Mouse (Mus musculus) urinary bladder, postnatal 25 days (tissue): ENCODE measurements around the gene Dock4.

Experiments used
- DNase-seq: peaks from one replicate; pipeline ENCODE4 v3.0.0; 2022; ENCODE audit warnings: low spot score

Gene Dock4

DNA sequence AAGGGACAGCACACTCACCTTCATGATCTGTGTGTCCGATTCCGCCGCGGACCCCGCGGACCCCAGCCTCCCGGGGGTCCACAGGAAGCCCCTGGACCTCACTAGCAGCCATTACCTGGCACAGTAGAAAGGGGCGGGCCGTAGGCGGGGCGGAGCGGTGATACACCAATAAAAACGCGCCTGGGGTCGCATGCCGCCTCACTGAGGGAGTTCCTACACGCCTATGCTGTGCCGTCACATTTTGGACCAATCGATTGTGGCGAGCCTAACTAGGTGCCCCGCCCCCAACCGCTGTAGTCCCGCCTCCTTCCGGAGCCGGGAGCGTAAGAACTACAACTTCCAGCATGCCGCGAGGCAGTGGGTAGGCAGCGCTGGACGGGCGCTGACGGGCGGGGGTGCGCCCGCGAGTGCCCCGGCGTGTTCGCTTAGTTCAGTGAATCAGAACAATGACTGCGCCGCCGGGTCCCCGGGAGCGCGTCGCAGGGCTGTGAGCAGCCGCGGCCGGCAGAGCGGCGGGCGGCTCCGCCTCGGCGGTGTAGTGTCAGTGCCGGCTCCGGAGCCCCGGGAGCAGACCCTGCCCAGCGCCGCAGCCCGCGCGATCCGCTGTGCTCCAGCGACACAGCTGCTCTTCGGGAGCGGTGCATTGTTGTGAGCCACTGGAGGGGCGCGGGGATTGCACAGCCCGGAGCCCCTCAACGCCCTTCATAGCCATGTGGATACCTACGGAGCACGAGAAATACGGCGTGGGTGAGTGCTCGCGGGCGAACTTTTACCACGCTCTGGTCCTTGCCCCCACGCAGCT, at the start of gene Dock4, which contains the start of gene Zfp277:
TSS of gene Dock4 (plus strand) at position 305 of the 802 bp plus-strand sequence.
TSS of gene Zfp277 (minus strand) at position 255 of the 802 bp plus-strand sequence.
- DNase-seq: peak; percentile 95

DNA sequence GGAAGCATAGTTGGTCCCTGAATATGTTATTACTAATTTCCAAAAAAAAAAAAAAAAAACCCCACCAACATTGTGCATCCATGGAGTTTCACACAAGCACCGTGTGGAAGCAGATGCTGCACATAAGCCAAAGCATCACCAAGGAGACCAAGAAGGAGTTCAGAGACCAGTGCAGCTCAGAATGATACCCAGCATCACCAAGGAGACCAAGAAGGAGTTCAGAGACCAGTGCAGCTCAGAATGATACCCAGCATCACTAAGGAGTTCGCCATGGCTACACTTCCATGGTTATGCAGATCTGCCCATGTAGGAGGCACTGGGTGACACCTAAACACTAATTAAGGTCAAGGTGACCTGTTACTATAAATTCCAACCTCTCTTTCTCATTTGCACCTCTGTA, 46.8 kb upstream of the Dock4 start:
- DNase-seq: no peak

DNA sequence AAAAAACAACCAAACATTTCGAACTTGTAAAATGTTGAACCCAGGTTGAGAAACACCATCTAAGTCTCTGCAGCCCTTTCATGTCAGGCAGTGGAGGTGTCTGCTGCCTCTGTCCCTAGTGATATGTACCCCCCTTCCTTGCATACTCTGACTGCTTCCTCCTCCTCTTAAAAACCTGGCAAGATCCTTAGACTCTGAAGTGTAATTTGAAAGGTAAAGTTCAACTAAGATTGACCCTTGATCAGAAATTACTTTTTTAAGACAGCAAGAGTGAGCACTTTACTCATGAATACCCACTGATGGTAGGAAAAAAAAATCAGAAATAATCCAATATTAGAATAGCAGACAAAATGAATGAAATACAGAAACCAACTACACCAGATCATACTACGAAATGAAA, 46.4 kb upstream of the Dock4 start:
- no peak for DNase-seq

DNA sequence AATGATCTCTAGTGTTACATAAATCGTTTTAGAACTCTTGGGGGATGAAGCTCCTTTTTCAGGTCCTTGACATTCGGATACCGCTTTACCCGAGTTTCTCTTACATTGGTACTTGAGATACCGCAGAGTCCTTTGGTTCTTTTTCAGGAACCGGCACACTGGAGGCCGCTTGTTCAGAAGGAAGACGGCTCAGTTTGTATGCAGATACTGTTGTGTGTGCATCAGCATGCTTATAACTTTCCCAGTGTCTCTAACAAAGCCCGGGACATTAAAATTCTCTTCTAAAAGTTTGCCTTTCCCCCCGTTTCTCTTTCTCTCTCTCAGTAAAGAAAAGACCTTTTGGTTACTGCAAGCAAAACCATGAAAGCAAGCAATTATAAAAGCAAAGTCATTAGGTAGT, 45.9 kb upstream of the Dock4 start:
- no peak for DNase-seq

DNA sequence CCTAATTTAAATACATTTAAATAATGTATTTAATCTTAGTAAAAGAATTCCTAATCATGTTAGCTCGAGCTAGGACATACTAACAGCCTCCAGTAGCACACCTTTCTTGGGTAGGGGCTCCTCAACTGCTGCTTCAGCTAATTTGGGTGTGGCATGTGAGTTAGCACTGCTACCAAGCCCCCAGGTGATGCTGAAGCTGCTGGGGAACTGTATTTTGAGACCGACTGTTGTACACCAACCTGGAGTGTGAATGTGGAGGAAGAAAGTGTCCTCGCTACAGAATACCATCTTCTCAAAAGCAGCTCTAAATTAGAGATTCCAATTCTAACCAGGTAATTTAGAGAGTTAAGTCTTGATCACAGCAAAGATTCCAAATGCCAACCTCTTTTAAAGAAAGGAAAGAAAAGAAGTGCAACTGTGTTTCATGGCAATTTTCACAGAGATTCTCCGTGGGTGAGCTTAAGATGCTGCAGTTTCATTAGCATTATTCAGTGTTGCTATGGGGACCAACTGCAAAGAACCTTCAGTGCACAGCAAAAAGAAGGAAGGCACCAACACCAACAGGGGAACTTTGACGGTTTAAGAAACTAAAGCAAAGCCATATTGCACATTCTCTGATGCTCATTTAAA, 31.0 kb upstream of the Dock4 start:
- DNase-seq: no peak

DNA sequence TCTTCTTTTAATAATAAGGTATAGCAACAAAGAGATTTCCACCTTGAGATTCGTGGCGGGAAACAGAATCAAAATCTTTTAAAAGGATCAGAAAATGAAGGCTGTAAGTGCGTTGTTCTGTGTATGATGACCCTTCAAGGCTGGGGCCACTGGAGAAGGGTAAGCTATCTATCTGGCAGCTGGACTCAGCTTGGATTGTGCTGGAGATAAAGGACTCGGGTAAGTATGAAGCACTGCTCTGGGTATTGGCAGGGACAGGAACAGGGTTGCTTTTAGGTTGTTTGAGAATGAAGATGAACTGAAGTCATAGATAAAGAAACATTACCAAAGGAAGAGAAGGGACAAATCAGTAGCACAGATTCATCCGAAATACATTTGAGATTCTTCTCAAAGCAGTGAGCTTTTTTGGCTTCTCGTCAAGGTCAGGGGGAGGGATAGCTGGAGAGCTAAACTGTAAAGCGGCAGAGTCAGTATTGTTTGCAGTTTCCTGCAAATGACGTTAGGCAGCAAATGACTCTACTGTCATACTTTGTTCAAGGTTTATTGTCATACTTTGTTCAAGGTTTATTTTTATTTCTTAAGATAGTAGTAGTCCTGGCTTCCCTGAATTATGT, 30.3 kb upstream of the Dock4 start:
- DNase-seq: no peak

DNA sequence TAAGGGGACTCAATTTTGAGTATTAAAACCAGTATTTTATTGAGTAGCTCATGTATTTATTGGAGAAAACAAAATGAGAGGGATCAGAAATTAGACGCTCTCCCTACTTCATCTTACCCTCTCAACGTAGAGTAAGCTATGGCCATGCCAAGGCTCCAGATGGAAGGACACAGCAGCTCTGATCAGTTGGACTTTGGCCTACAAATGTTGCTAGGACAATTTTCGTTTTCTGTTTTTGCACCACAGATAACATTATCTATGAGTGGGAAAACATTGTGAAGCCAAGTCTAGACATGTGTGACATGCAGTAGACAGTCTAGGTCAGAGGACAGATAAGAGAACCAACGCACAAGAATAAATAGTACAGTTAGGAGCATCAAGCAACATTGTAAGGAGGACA, 28.5 kb upstream of the Dock4 start:
- DNase-seq: no peak

DNA sequence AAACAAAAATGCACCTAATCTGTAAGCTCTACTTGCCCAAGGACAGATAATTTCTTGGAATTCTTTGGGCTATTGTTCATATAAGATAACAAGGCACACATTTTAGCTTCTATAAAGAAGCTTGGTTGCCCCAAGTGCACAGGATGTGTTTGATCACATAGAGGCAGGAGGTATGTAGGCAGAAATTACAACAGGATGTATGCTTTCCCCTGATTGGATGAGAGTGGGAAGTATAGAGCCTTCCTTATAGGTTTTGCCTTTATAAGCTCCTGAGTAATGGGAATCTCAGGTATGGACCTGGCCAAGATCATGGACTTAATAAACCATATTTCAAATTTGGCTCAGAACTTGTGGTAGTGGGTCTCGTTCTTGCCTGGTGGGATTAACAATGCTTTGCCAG, 20.8 kb upstream of the Dock4 start:
- no peak for DNase-seq

DNA sequence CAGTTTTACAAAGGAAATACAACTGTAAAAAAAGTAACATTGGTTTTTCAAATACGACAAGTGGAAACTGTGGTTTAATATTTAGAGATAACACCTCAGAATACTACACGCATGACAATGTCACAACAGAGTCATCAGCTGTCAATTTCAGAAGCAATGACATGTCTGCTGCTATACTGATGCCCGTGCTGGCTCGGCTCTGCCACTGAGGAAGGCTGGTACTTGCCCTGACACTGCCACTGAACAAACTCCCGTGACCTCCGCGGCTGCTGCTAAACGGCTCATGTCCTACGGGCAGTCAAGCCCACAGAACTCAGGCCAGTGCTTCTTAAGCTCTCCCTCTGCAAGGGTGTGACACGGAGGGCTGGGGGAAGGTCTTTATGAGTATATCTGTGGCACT, 18.1 kb upstream of the Dock4 start:
- DNase-seq: no peak

DNA sequence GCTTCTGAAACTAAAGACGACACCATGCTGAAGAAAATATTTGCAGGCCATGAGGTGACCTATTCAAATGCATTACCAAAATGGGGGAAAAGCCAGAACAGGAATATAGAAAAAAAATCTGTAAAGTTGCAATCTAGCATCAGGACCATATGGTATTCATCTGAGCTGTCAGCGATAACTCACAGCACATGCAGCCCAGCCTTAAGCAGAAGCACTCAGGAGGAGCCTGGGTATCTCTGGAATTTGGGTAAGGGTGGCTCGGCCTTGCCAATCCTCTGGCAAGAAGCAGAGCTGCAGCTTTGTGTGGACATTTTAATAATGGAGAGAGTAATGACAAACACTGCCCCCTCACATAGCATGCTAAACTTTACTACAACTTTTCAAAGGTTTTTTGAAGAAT, 15.8 kb upstream of the Dock4 start:
- DNase-seq: no peak

DNA sequence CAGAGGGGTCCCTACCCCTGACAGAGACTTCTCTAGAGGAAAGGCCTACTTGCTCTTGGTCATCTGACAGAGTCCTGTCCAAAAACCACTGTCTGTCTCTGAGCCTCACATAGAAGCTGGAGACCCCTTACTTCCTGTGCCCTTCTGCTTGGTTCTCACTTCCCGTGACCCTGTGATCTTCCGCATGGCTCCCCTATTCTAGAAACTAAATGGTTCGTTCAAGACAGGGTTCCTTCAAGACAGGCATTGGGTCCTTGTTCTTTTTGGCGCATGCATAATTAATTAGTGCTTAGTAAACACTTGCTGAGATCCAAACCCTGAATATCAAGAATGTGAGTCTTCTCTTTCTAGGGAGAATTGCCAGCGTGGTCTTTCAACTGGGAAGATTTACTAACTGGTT, 14.7 kb upstream of the Dock4 start:
- no peak for DNase-seq

DNA sequence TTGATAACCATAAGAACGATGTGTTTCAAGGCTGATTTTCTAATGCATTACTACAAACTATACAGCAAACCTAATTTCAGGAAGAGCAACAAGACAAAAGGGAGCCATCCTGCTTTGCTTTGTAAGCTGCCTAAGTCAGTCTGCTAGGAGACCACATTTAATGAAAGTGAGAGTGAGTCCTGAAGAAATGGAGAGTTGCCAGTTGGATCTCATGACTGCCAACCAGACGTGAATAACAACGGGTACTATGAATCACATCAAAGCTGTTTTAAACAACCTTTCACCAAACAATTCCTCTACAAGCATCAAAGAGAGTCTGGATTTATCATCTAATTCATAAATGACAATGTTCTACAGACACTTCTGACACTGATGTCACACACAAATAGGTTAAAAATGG, 11.7 kb upstream of the Dock4 start:
- no peak for DNase-seq

DNA sequence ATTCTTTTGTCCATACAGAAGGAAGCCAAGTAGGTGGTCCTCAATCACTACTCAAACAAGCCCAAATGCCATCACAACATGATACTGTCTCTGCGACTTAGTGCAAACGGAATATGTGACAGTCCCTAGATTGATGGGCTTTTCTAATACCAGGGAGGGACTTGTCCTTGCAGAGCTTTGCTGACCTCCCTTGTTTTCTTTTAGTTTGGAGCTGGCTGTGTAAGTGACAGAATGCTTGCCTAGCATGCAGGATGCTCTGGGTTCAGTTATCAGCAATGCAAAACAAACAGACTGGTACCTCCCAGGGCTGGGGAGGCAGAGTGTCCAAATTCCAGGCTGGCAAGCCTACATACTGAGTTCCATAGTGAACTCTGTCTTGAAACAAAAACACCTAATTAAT, 7.7 kb upstream of the Dock4 start:
- DNase-seq: no peak

DNA sequence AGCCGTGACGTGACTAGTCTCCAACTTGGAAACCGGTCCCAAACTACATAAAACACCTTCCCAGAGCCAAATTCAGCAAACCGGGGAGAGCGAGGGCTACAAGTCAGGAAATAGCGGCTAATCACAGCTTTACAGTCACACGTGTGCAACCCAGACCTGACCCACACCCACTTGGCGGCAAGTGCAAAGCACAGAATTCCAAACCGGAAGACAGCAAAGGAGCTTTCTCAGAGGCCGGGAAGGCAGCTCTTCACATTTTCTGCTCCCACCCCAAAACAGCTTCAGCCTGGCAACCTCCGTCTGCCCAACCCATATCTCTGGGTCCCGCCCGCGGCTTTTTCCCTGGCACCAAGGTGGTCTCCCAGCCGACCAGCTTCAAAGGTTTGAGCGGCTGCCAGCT, 546 bp upstream of the Dock4 start:
- DNase-seq: no peak

DNA sequence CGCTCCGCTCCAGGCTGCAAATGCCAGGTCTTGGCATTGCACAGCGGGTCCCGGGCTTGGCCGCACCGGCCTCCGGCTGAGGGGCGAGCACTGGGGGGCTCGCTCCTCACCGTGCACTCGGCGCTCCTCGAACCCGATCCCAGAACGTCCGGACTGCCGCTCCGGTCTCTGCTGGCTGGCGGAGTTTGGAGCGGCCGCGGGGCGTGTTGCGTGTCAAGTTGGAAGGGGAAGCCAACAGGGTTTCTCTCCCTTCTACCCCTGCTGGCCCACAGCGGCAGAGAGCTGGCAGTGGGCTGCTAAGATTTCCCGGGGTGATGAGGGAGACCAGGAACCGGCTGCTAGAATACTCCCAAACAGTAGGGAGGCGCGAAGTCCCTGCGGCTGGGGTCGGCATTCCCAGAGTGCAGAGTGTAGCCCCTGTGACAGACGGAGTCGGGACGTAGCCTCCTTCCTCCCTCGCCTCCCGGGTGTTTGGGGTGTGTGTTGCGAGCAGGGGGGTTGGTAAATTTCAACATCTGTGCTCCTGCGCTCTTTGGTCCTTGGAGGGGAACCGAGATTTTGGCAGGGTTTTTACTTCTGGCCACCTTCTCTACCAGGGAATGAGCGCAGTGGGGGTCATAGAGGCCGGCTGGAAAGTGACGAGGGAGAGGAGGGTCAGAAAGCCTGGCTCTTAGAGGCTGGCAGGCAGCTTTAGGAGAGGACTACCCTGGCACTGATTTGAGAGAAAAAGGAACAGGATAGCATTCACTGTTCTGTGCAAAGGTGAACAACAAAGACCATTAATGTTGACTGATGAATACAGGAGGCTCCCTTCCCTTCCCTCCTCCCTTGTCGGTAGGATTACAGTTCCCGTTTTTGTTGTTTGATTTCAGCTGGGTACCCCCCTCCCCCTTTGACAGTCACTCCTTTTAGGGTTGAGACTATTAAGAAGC, 964 bp downstream of the Dock4 start:
- DNase-seq: peak; percentile 36

DNA sequence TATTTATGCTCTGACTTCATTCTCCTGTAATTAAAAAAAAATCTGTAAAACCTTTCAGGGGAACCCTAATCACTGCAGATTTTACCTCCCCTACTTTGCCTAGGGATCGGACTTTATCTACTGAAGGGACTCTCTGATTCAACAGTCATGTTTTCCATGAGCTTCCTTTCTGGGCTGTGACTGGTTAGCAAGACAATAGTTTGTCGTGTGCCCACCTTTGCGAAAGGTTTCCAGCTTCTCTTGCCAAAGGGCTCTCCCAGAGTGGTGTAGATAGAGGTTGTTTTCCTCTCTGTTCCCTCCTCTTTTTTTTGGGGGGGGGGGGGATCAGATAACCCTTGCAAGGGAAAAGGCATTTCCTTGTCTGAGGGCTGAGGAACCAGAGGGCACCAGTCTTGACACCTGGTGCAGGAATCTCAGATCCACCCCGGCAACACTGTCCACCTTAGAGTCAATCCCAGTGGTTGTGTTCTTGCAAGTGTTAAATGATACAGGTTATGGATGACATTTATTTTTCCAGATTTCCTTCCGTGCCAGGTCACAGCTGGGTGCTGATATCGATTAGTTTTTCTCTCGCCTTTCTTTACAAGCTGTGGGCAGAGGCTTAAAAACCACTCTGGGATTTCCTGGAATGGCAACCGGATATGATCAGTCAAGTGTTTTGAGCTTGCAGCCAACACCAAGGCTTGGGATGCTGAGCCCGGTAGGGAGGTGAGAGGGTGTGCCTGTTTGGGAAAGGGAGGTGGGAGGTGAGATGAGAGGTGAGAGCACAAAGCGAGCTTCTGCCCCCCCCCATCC, 2.0 kb downstream of the Dock4 start:
- no peak for DNase-seq

DNA sequence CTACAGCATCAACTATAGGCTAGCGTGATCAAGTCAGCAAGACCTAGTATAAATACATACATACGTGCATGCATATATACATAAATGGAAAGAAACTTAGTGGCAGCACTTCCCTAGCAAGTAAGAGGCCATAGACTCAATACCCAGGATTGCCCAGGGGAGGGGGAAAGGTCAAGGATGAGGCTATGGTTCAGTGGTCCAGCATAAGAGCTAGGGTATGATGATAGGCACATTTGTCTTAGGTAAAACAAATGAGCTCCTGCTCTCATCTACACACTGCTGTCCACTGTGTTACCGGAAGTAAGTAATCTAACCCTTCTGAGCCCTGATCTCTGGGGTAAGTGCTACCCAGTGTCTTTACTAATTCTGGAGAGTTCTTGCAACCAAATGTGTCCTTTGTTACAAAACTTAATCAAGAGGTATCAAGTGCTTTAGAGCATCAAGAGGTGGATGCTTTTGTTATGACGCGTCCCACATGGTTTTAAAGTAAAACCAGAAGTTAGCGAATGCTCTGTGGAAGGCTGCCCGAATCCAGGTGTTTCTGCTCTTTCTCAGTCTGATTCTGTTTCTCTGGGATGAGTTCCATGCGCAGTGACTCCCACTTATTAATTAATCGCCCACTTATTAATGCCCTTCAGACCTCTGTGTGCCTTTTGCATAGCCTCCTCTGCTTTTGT, 3.5 kb downstream of the Dock4 start:
- no peak for DNase-seq

DNA sequence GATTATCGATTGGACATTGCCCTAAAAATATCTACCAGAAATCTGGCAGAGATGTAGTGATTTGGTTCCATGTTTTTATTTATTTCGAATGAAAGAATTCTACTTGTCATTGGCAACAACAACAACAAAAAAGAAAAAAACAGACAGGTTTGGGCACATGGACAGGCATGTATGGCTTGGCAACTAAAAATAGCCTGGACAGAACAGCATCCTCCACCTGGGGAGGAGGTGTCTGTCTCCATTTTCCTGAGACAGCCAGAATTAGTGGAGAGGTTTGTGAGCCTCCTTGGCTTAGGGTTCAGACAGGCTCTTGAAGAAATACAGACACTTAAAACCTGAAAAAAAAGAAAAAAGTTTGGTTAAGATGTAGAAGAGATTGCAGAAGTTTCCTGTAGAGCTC, 10.8 kb downstream of the Dock4 start:
- no peak for DNase-seq

DNA sequence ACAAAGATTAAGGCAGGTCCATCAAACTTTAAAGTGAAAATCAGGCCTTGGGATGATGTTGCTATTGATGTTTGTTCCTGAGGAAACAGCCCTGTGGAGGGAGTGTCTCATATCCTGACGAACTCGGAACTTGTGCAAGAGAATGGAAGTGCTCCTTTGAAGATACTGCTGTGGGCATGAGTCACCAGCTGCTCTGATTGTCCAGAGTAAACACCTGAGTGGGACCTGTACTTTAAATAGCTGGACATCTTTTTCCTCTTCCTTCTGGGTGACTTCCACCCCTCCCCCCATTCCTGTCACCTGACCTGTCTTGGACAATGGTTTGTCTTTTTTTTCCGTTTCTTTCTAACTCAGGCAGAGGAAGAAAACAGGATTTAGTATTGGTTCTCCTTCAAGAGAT, 13.2 kb downstream of the Dock4 start:
- DNase-seq: no peak

DNA sequence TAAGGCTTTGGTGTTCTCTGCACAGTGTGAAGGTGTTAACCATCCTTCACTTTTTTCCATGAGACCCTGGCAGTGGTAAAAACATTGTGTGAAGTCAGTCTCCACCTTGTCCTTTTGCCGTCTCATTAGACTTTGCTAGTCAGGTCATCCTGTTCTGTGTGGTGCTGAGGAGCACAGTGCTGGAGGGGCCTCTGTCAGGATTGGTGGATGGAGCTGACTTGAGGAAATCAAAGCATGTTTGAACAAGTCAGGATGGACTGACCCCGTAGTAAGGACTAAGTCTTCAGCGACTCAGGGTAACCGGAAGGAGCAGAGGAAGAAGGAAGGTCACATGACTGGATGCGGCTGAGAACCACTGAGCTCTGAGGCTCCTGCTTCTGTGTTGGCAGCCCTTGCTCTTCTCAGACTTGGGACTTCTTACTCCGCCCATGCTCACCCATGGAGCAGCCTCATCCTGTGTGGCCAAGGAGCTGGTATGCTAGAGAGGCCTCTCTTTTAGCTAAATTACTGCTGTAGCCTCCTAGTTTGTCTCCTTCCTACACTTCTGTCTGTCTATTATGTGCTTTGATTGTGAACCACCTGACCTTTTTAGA, 14.0 kb downstream of the Dock4 start:
- DNase-seq: no peak
